Comparison of ENCODE assay signal across 21 mouse cellular contexts in genomic region chr12:70775609-70776008, GRCm38 (mm10). TPM values are rescaled to one million over a fixed set of nuclear protein-coding genes. Genes with fewer than 3 reads are reported as not detected.
DNase-seq lines count a peak whose midpoint lies in the region; ATAC-seq and TF ChIP-seq lines count a peak whose summit lies in the region.
"Had no signal": no experiment of that assay in that cellular context is flagged by ENCODE, and none has a peak within 500 bp of the region (broad histone marks: within the 10 kb centered on the region; RNA-seq: fewer than 3 reads in every experiment).

No protein-coding gene starts in this region.

- H3K4me2 ChIP-seq in stomach, postnatal 0 days (replicated peaks; ENCODE audit: low read depth) = no peak overlapping the region
- H3K4me2 ChIP-seq: embryonic facial prominence, embryonic 15.5 days; hindbrain, embryonic 15.5 days; liver, embryonic 13.5 days; midbrain, embryonic 15.5 days had no signal

- no peak for TF ChIP-seq EP300 in stomach, postnatal 0 days (optimal IDR thresholded peaks at IDR 0.05)

- peak; percentile 56; the same call in 1 of the 2 replicates for ATAC-seq in stomach, postnatal 0 days (ENCODE audit: low FRiP score, low TSS enrichment)
- ATAC-seq: midbrain, embryonic 15.5 days; Patski had no signal

- WGBS in large intestine, adult 2 months = 39% methylated on average over 8 of the region's 8 CpGs
- WGBS in stomach, postnatal 0 days = 54% methylated on average over 8 of the region's 8 CpGs

- peak; percentile 44 for DNase-seq in lung, adult 18-20 months
- DNase-seq in lung, postnatal 25 days (ENCODE audit: low spot score) = no peak
- DNase-seq in ES-E14 (ENCODE audit: low read depth, low spot score) = peak; percentile 73
- peak; percentile 19 for DNase-seq in large intestine, adult 2 months (ENCODE audit: low read depth, low spot score)
- peak; percentile 60 for DNase-seq in stomach, postnatal 0 days (ENCODE audit: low spot score)
- no peak for DNase-seq in heart, adult 18-20 months
- no peak for DNase-seq in left cerebral cortex, adult 8-10 months (ENCODE audit: low spot score in 2 of 2)
- no peak for DNase-seq in layer of hippocampus, postnatal 25 days (ENCODE audit: extremely low spot score in 1 of 2, low spot score in 1 of 2)
- DNase-seq: cerebellum, adult 9-10 months; heart, postnatal 10 days; kidney, adult 2 months; kidney, postnatal 25 days; layer of hippocampus, adult 9-11 months; liver, embryonic 13.5 days; thymus, adult 18-20 months had no signal

- H3K9me3 ChIP-seq in ES-E14 (ENCODE audit: control insufficient read depth, insufficient read depth, low read depth, low read length) = no peaks in the 10 kb centered on the region
- H3K9me3 ChIP-seq in stomach, postnatal 0 days (ENCODE audit: control insufficient read depth, low read length) = no peaks in the 10 kb centered on the region
- H3K9me3 ChIP-seq: embryonic facial prominence, embryonic 15.5 days; forebrain, embryonic 10.5 days; hindbrain, embryonic 15.5 days; liver, embryonic 13.5 days; megakaryocyte, embryonic 14.5 days; midbrain, embryonic 15.5 days had no signal

- H3K27ac ChIP-seq in ES-E14 (ENCODE audit: insufficient read depth, low read depth, low read length, poor library complexity, severe bottlenecking) = no peak overlapping the region; the same call in 1 of the 2 replicates
- no peak overlapping the region for H3K27ac ChIP-seq in stomach, postnatal 0 days (replicated peaks)
- H3K27ac ChIP-seq: embryonic facial prominence, embryonic 15.5 days; forebrain, embryonic 10.5 days; hindbrain, embryonic 15.5 days; liver, embryonic 13.5 days; midbrain, embryonic 15.5 days had no signal

- H3K4me1 ChIP-seq in ES-E14 (ENCODE audit: control insufficient read depth in 2 of 2, insufficient read depth in 2 of 2, low read length in 2 of 2, poor library complexity in 1 of 2) = peaks cover 11 to 19% of the 10 kb centered on the region in 2 experiments
- no peaks in the 10 kb centered on the region for H3K4me1 ChIP-seq in stomach, postnatal 0 days (replicated peaks; ENCODE audit: control insufficient read depth, insufficient read depth)
- H3K4me1 ChIP-seq: embryonic facial prominence, embryonic 15.5 days; liver, embryonic 13.5 days; megakaryocyte, embryonic 14.5 days had no signal

- no peak for TF ChIP-seq CTCF in stomach, postnatal 0 days (IDR thresholded peaks at IDR 0.05; ENCODE audit: low read depth)

- H3K4me3 ChIP-seq in ES-E14 (ENCODE audit: insufficient read depth in 1 of 2, low read depth in 1 of 2, low read length in 2 of 2, poor library complexity in 1 of 2, severe bottlenecking in 1 of 2) = peak overlapping the region in 1 of 2 experiments; percentile 19; a peak in 1 of 4 replicates
- H3K4me3 ChIP-seq in stomach, postnatal 0 days (ENCODE audit: low read depth, low read length) = no peak overlapping the region
- H3K4me3 ChIP-seq: embryonic facial prominence, embryonic 15.5 days; forebrain, embryonic 10.5 days; hindbrain, embryonic 15.5 days; liver, embryonic 13.5 days; megakaryocyte, embryonic 14.5 days; midbrain, embryonic 15.5 days had no signal

- no peak overlapping the region for H3K9ac ChIP-seq in ES-E14 (ENCODE audit: insufficient read depth, low read depth, low read length, poor library complexity, severe bottlenecking)
- no peak overlapping the region for H3K9ac ChIP-seq in stomach, postnatal 0 days (ENCODE audit: low read length)
- H3K9ac ChIP-seq: embryonic facial prominence, embryonic 15.5 days; hindbrain, embryonic 15.5 days; liver, embryonic 13.5 days; midbrain, embryonic 15.5 days had no signal

- no peaks in the 10 kb centered on the region for H3K36me3 ChIP-seq in ES-E14 (ENCODE audit: control insufficient read depth, insufficient read depth, low read length, poor library complexity, severe bottlenecking)
- H3K36me3 ChIP-seq in stomach, postnatal 0 days (ENCODE audit: control insufficient read depth, insufficient read depth, low read length) = no peaks in the 10 kb centered on the region
- H3K36me3 ChIP-seq: embryonic facial prominence, embryonic 15.5 days; forebrain, embryonic 10.5 days; hindbrain, embryonic 15.5 days; liver, embryonic 13.5 days; midbrain, embryonic 15.5 days had no signal

- in situ Hi-C loops in ES-E14 (cut with MboI; ENCODE audit: low sequenced_read_pairs in 2 of 2, unreplicated experiment in 2 of 2) = no loop called here

- no peaks in the 10 kb centered on the region for H3K27me3 ChIP-seq in stomach, postnatal 0 days (ENCODE audit: control insufficient read depth, insufficient read depth, low read length)
- H3K27me3 ChIP-seq: embryonic facial prominence, embryonic 15.5 days; hindbrain, embryonic 15.5 days; liver, embryonic 13.5 days; midbrain, embryonic 15.5 days; Patski had no signal

TF ChIP-seq in ES-E14, 5 proteins besides CTCF, POLR2A, EP300 and RAD21:
- TF ChIP-seq MAFK (IDR thresholded peaks at IDR 0.05; ENCODE audit: insufficient read depth, low read depth, low read length) = no peak
TF ChIP-seq in ES-E14: peak in this region for 0.

RNA-seq across cellular contexts. Expression of gene Frmd6, which starts 49.7 kb away (rescaled TPM):
- 12.8 and 22.5 TPM in 2 replicates for total RNA-seq in ES-E14 (2012; rRNA removed)
- polyA plus RNA-seq in large intestine, adult 2 months (2012; rRNA removed) = 4.5 and 7.4 TPM in 2 replicates
- polyA plus RNA-seq in stomach, postnatal 0 days (2015; fragmentation: Nextera tagmentation; extraction: Ambion mirVana) = 17.1 and 17.2 TPM in 2 replicates
- total RNA-seq in heart, adult 18-20 months (2021) = 10 to 100 TPM; 36.7 to 37.1 TPM
- 10 to 100 TPM; 31.3 to 40.3 (median 37.5) TPM for total RNA-seq in left cerebral cortex, adult 8-10 months (2022)
- 10 to 100 TPM; 15.4 to 16.8 TPM for total RNA-seq in layer of hippocampus, postnatal 25 days (2021)

Comparison
In these comparisons a context has a peak if more than half of its experiments do, and no peak if none do; other contexts are left out.
1. DNase-seq: peak in lung, adult 18-20 months (2 of 2), ES-E14 (single experiment), large intestine, adult 2 months (single experiment) and stomach, postnatal 0 days (single experiment); none in lung, postnatal 25 days (single experiment), heart, adult 18-20 months (0 of 2), left cerebral cortex, adult 8-10 months (0 of 2) and layer of hippocampus, postnatal 25 days (0 of 2).